Mouse (Mus musculus) induced T-regulatory cell, adult 2 months (primary cell): ENCODE results near the gene Gm21190.
"Not testable (repeated sequence)": the region's sequence is repeated elsewhere in the genome, so short reads cannot be mapped to it uniquely, and the experiment has no call there.

Experiments
- DNase-seq: peaks from one replicate; pipeline ENCODE4 v3.0.0-alpha.2; 2012; ENCODE audit warnings: low read depth

Gm21190 gene

GRCm38 (mm10) chr5:15488743-15489142 lies 40.3 kb downstream of the Gm21190 start:
- no peak for DNase-seq

GRCm38 (mm10) chr5:15484616-15485015 lies 44.4 kb downstream of the Gm21190 start:
- not testable (repeated sequence) for DNase-seq

DNA sequence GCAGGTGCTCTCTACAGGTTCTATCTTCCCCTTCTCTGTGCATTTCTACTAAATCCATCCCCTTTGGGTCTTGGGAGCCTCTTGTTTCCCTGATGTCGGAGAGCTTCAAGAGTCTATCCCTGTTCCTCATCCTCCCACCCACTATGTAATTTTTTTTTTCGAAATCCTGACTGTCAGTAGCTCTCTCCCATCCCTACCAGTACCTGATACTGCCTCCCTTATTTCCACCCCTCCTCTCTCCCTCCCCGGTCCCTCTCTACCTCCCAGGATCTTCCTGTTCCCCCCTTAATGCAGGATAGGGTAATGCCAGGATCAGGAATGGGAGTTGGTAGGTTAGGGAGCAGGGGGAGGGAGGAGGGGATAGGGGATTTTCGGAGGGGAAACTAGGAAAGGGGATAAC lies 45.4 kb downstream of the Gm21190 start:
- not testable (repeated sequence) for DNase-seq

DNA sequence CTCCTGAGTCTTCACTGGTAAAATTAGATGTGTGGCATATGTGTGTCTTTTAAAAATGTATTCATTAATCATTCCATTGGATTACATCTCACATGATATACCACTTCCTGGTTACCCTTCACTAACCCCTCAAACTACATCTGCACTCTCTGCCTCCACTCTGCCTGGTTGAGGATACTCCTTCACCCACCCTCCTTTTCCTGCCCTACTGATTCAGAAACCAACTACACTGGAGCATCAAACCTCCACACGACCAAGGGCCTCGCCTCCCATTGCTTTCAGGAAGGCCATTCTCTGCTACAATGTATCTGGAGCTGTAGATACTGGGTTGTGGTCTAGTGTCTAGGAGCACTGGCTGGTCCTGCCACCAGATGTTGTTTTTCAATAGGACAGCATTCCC lies 46.2 kb downstream of the Gm21190 start:
- not testable (repeated sequence) for DNase-seq

- not testable (repeated sequence) for DNase-seq
These were observed 52.6 kb downstream of the Gm21190 start, which contains the start of gene Gm21149 for GRCm38 (mm10) chr5:15476423-15476822. Gene Gm21149, minus strand, starts transcription at chr5:15476523.
